Mouse (Mus musculus) spleen, embryonic (tissue): Measurements from ENCODE around the gene Ccdc146.
"Not testable (repeated sequence)": the region's sequence is repeated elsewhere in the genome, so short reads cannot be mapped to it uniquely, and the experiment has no call there.

Experiments used
- CTCF ChIA-PET: fragments of 350-600 bp; sonication (Branson Sonifier 250); formaldehyde crosslinking; loops from one replicate; lab custom pipeline; 2022; lab: Charles Lee

Gene Ccdc146

GRCm38 (mm10) chr5:21332119-21332518, 92.4 kb downstream of the Ccdc146 start:
- CTCF ChIA-PET = interaction anchor here (0.9 to 1.5 kb wide), 3 partner anchors 21 to 95 kb away, joined by 3 read pairs; no protein-coding TSS in a partner anchor

GRCm38 (mm10) chr5:21331656-21332055, 92.8 kb downstream of the Ccdc146 start:
- CTCF ChIA-PET = interaction anchor here (0.7 to 1.5 kb wide), 4 partner anchors 21 to 210 kb away, joined by 3 read pairs; no protein-coding TSS in a partner anchor

GRCm38 (mm10) chr5:21329672-21330665, 94.5 kb downstream of the Ccdc146 start:
- CTCF ChIA-PET = interaction anchor here (0.6 to 1.6 kb wide), 2 partner anchors 88 to 179 kb away, joined by 4 to 8 read pairs; no protein-coding TSS in a partner anchor

- CTCF ChIA-PET = interaction anchor here (0.5 to 1.6 kb wide), 3 partner anchors 28 to 89 kb away, joined by 3 to 8 read pairs (median 7); no protein-coding TSS in a partner anchor
Measured at GRCm38 (mm10) chr5:21328560-21328959, 95.9 kb downstream of the Ccdc146 start.

GRCm38 (mm10) chr5:21326494-21326893, 98.0 kb downstream of the Ccdc146 start:
- CTCF ChIA-PET = no interaction called here

- CTCF ChIA-PET = no interaction called here
Measured at GRCm38 (mm10) chr5:21320138-21320537, 104.3 kb downstream of the Ccdc146 start.

- CTCF ChIA-PET = no interaction called here
Measured at GRCm38 (mm10) chr5:21314696-21315095, 109.8 kb downstream of the Ccdc146 start.

- CTCF ChIA-PET = no interaction called here
Measured at GRCm38 (mm10) chr5:21307165-21307564, 117.3 kb downstream of the Ccdc146 start.

GRCm38 (mm10) chr5:21301011-21301410, 123.5 kb downstream of the Ccdc146 start:
- CTCF ChIA-PET = no interaction called here

- CTCF ChIA-PET = no interaction called here
Measured at GRCm38 (mm10) chr5:21300058-21300457, 124.4 kb downstream of the Ccdc146 start.

- CTCF ChIA-PET = no interaction called here
Measured at GRCm38 (mm10) chr5:21299076-21299755, 125.3 kb downstream of the Ccdc146 start.

GRCm38 (mm10) chr5:21295683-21296082, 128.8 kb downstream of the Ccdc146 start:
- CTCF ChIA-PET = interaction anchor here (0.6 to 0.8 kb wide), 2 partner anchors 27 to 341 kb away, joined by 3 to 28 read pairs; no protein-coding TSS in a partner anchor

- CTCF ChIA-PET = no interaction called here
Measured at GRCm38 (mm10) chr5:21290594-21290993, 133.9 kb downstream of the Ccdc146 start.

GRCm38 (mm10) chr5:21288658-21289435, 135.6 kb downstream of the Ccdc146 start:
- CTCF ChIA-PET = no interaction called here

GRCm38 (mm10) chr5:21283356-21284062, 141.0 kb downstream of the Ccdc146 start:
- CTCF ChIA-PET = no interaction called here

- CTCF ChIA-PET = not testable (repeated sequence)
Measured at GRCm38 (mm10) chr5:21277685-21278084, 146.8 kb downstream of the Ccdc146 start.

GRCm38 (mm10) chr5:21271386-21272354, 152.8 kb downstream of the Ccdc146 start:
- CTCF ChIA-PET = interaction anchor here (0.6 kb wide), 1 partner anchor 149 kb away, joined by 3 read pairs; no protein-coding TSS in a partner anchor

- CTCF ChIA-PET = interaction anchor here (0.6 kb wide), 1 partner anchor 150 kb away, joined by 3 read pairs; no protein-coding TSS in a partner anchor
Measured at GRCm38 (mm10) chr5:21270756-21271155, 153.7 kb downstream of the Ccdc146 start.

- CTCF ChIA-PET = no interaction called here
Measured at GRCm38 (mm10) chr5:21269446-21269845, 155.0 kb downstream of the Ccdc146 start.
